Mouse (Mus musculus) frontal cortex, postnatal 10 days (tissue): Measurements from ENCODE around the gene Hyal1.
"Not testable (repeated sequence)": the region's sequence is repeated elsewhere in the genome, so short reads cannot be mapped to it uniquely, and the experiment has no call there.

Experiments
- DNase-seq, 2 experiments: peaks; one replicate each; pipeline ENCODE4 v3.0.0; 2022; ENCODE audit warnings: low spot score in 2 of 2, mixed read lengths in 1 of 2

Gene Hyal1

GRCm38 (mm10) chr9:107571534-107572326 is 5.0 kb upstream of the Hyal1 start:
- DNase-seq: no peak

- no peak for DNase-seq
These were observed 4.4 kb upstream of the Hyal1 start for GRCm38 (mm10) chr9:107572327-107572662.

GRCm38 (mm10) chr9:107573774-107574173 is 3.0 kb upstream of the Hyal1 start:
- DNase-seq: not testable (repeated sequence)

- no peak for DNase-seq
These were observed 959 bp upstream of the Hyal1 start for GRCm38 (mm10) chr9:107575579-107576356.

- DNase-seq: no peak
These were observed 1.1 kb downstream of the Hyal1 start for GRCm38 (mm10) chr9:107577871-107578270.

- DNase-seq: no peak
These were observed 1.9 kb downstream of the Hyal1 start, which contains the start of gene Naa80 for GRCm38 (mm10) chr9:107578587-107578986. Gene Naa80, plus strand, starts transcription at chr9:107578887.

GRCm38 (mm10) chr9:107579023-107579900 is 2.5 kb downstream of the Hyal1 start:
- DNase-seq: no peak

- peak; percentile 81 to 85 for DNase-seq
These were observed 4.0 kb downstream of the Hyal1 start, which contains the start of gene Hyal3 for GRCm38 (mm10) chr9:107580501-107581317. Gene Hyal3, plus strand, starts transcription at chr9:107580818.

- DNase-seq: no peak
These were observed 4.9 kb downstream of the Hyal1 start for GRCm38 (mm10) chr9:107581584-107581983.

- DNase-seq: no peak
These were observed 5.9 kb downstream of the Hyal1 start for GRCm38 (mm10) chr9:107582509-107583062.

- no peak for DNase-seq
These were observed 6.4 kb downstream of the Hyal1 start for GRCm38 (mm10) chr9:107583174-107583573.

- DNase-seq: no peak
These were observed 9.8 kb downstream of the Hyal1 start for GRCm38 (mm10) chr9:107586504-107586903.

GRCm38 (mm10) chr9:107586974-107587832 is 10.5 kb downstream of the Hyal1 start, which contains the start of gene Ifrd2:
Gene Ifrd2, plus strand, starts transcription at chr9:107587642.
- peak; percentile 97 to 98 for DNase-seq

GRCm38 (mm10) chr9:107587833-107588639 is 11.3 kb downstream of the Hyal1 start:
- peak in 1 of 2 experiments; percentile 48 for DNase-seq

GRCm38 (mm10) chr9:107590058-107590772 is 13.5 kb downstream of the Hyal1 start:
- no peak for DNase-seq

- no peak for DNase-seq
These were observed 14.0 kb downstream of the Hyal1 start for GRCm38 (mm10) chr9:107590773-107591060.

GRCm38 (mm10) chr9:107593101-107593976 is 16.6 kb downstream of the Hyal1 start:
- no peak for DNase-seq
